Mouse (Mus musculus) kidney, adult 2 months (tissue): ENCODE results near the gene Slc26a10. TPM values are rescaled to one million over a fixed set of nuclear protein-coding genes. Genes with fewer than 3 reads are reported as not detected.
A peak's percentile ranks its signal among the peaks of the same experiment; 100 is the strongest.

ENCODE experiments used
- DNase-seq: peaks from one replicate; pipeline ENCODE4 v3.0.0; 2021
- H3K27ac ChIP-seq: fragments of 200-500 bp; 2 replicates; pipeline ENCODE4 v1.5.1; 2012; ENCODE audit warnings: low read depth, low read length, control low read depth, inconsistent platforms; ENCODE audit not compliant: insufficient read depth
- H3K27me3 ChIP-seq: fragments of 200-500 bp; replicated peaks from 2 replicates; pipeline ENCODE4 v1.6.1; 2012; ENCODE audit warnings: mild to moderate bottlenecking, moderate library complexity, low read length, inconsistent platforms; ENCODE audit not compliant: control insufficient read depth, insufficient read depth
- H3K36me3 ChIP-seq: fragments of 200-500 bp; 2 replicates; pipeline ENCODE4 v1.6.1; 2012; ENCODE audit warnings: mild to moderate bottlenecking, moderate library complexity, low read length, inconsistent platforms; ENCODE audit not compliant: control insufficient read depth, insufficient read depth
- H3K4me1 ChIP-seq: fragments of 200-500 bp; 2 replicates; pipeline ENCODE4 v1.6.1; 2011; ENCODE audit warnings: low read length; ENCODE audit not compliant: control insufficient read depth, insufficient read depth
- H3K4me3 ChIP-seq: fragments of 200-500 bp; 2 replicates; pipeline ENCODE4 v1.5.1; 2011; ENCODE audit warnings: mild to moderate bottlenecking, low read depth, low read length, control low read depth; ENCODE audit not compliant: insufficient read depth
- CTCF ChIP-seq: fragments of 200-500 bp; conservative IDR thresholded peaks from 2 replicates; pipeline ENCODE4 v1.5.1; 2011; ENCODE audit warnings: low read depth, mild to moderate bottlenecking, control low read depth, low read length, moderate library complexity, mixed read lengths; ENCODE audit not compliant: insufficient read depth, insufficient read length
- POLR2A ChIP-seq: fragments of 200-500 bp; IDR thresholded peaks from one replicate; pipeline ENCODE4 v1.6.1; 2011; ENCODE audit warnings: low read depth, low read length, control low read depth
- WGBS: fragments of 180-500 bp; shearing (Covaris S2); methylation state at CpG from one replicate; pipeline ENCODE4 v1.1.7; 2018; 5-methylcytosine and 5-hydroxymethylcytosine counted together
- polyA plus RNA-seq: library from polyadenylated mRNA; depleted of rRNA; stranded (reverse); fragments of >200 nt; gene quantifications from 2 replicates; pipeline ENCODE4 v1.2.3, GENCODE M21; 2012

The Slc26a10 gene
- polyA plus RNA-seq, 1 experiment: 8.1 TPM

- TF ChIP-seq POLR2A (no peak), CTCF (no peak)
- no peak overlapping the region for H3K27ac ChIP-seq
Observed at GRCm38 (mm10) chr10:127217177-127217576, 36.7 kb upstream of the Slc26a10 start.

GRCm38 (mm10) chr10:127216456-127216855, 36.0 kb upstream of the Slc26a10 start:
- no peaks in the 10 kb centered on the region for H3K36me3 ChIP-seq
- DNase-seq: no peak
- WGBS: 95% methylated on average over 11 of the region's 11 CpGs
- no peak overlapping the region for H3K4me3 ChIP-seq
- TF ChIP-seq POLR2A (no peak), CTCF (no peak)
- H3K4me1 ChIP-seq: peaks cover 3% of the 10 kb centered on the region; the same call in 1 of the 2 replicates
- H3K27ac ChIP-seq: no peak overlapping the region
- H3K27me3 ChIP-seq: no peaks in the 10 kb centered on the region

More at GRCm38 (mm10) chr10:127217177-127217576, 36.7 kb upstream of the Slc26a10 start:
- H3K27me3 ChIP-seq: no peaks in the 10 kb centered on the region
- H3K36me3 ChIP-seq: no peaks in the 10 kb centered on the region
- no peak overlapping the region for H3K4me3 ChIP-seq
- peaks cover 3% of the 10 kb centered on the region; the same call in 1 of the 2 replicates for H3K4me1 ChIP-seq
- DNase-seq: no peak

GRCm38 (mm10) chr10:127214422-127214803, 34.0 kb upstream of the Slc26a10 start:
- TF ChIP-seq POLR2A: no peak
- TF ChIP-seq CTCF: no peak

GRCm38 (mm10) chr10:127213704-127214421, 33.4 kb upstream of the Slc26a10 start:
- peaks cover 8% of the 10 kb centered on the region; the same call in 1 of the 2 replicates for H3K4me1 ChIP-seq
- H3K4me3 ChIP-seq: no peak overlapping the region
- H3K27ac ChIP-seq: no peak overlapping the region
- no peaks in the 10 kb centered on the region for H3K36me3 ChIP-seq
- DNase-seq: no peak
- no peaks in the 10 kb centered on the region for H3K27me3 ChIP-seq
- no peak for TF ChIP-seq POLR2A
- no peak for TF ChIP-seq CTCF
- 78% methylated on average over 13 of the region's 13 CpGs for WGBS

More at GRCm38 (mm10) chr10:127214422-127214803, 34.0 kb upstream of the Slc26a10 start:
- Histone ChIP-seq H3K27me3 (no peaks in the 10 kb centered on the region), H3K4me3 (no peak overlapping the region), H3K4me1 (peaks cover 8% of the 10 kb centered on the region; the same call in 1 of the 2 replicates), H3K27ac (no peak overlapping the region), H3K36me3 (no peaks in the 10 kb centered on the region)
- no peak for DNase-seq
- 13% methylated on average over 1 of the region's 1 CpGs for WGBS

GRCm38 (mm10) chr10:127213272-127213671, 32.8 kb upstream of the Slc26a10 start:
- Histone ChIP-seq H3K4me1 (peaks cover 8% of the 10 kb centered on the region; the same call in 1 of the 2 replicates), H3K27ac (peak overlapping the region; percentile 19; the same call in 1 of the 2 replicates), H3K36me3 (no peaks in the 10 kb centered on the region), H3K4me3 (no peak overlapping the region), H3K27me3 (no peaks in the 10 kb centered on the region)
- TF ChIP-seq POLR2A: no peak
- TF ChIP-seq CTCF: no peak
- WGBS: 79% methylated on average over 8 of the region's 8 CpGs
- DNase-seq: no peak

- TF ChIP-seq CTCF (no peak), POLR2A (peak; percentile 46)
- Histone ChIP-seq H3K27ac (peak within 1 kb of the TSS; percentile 77), H3K36me3 (no peaks in the 10 kb centered on the region), H3K4me1 (peaks cover 8% of the 10 kb centered on the region; the same call in 1 of the 2 replicates), H3K27me3 (no peaks in the 10 kb centered on the region), H3K4me3 (peak within 1 kb of the TSS; percentile 59)
- under 1% methylated on average over 47 of the region's 47 CpGs for WGBS
- peak; percentile 97 for DNase-seq
Observed at GRCm38 (mm10) chr10:127211414-127211854, 31.0 kb upstream of the Slc26a10 start, which contains the start of gene Pip4k2c. Gene Pip4k2c, minus strand, starts transcription at chr10:127211585.

GRCm38 (mm10) chr10:127210961-127211405, 30.5 kb upstream of the Slc26a10 start:
- DNase-seq: peak; percentile 94
- under 1% methylated on average over 25 of the region's 25 CpGs for WGBS
- Histone ChIP-seq H3K4me3 (peak overlapping the region; percentile 59), H3K36me3 (no peaks in the 10 kb centered on the region), H3K27ac (peak overlapping the region; percentile 77), H3K27me3 (no peaks in the 10 kb centered on the region), H3K4me1 (peaks cover 8% of the 10 kb centered on the region; the same call in 1 of the 2 replicates)
- TF ChIP-seq POLR2A: no peak
- TF ChIP-seq CTCF: no peak
